Mouse (Mus musculus) limb, embryonic 14.5 days (tissue): ENCODE measurements at regions not wholly inside any gene's neighbourhood (a gene's known extent, or its start where the extent isn't known, plus 50 kb on each side); places are given as distances from the start of the nearest gene placed in this dataset.

Experiments
- ATAC-seq: fragments of 200-750 bp; cut with Nextera tagmentation; 2 replicates; pipeline ENCODE4 v1.8.0; 2017; ENCODE audit warnings: low read depth, moderate number of reproducible peaks, moderate TSS enrichment; ENCODE audit not compliant: low FRiP score
- DNase-seq: peaks from one replicate; pipeline ENCODE4 v3.0.0-alpha.2; 2015; ENCODE audit warnings: low spot score
- H3K27ac ChIP-seq: fragments of 300-500 bp; sonication (generic); replicated peaks from 2 replicates; pipeline ENCODE4 v1.5.1; 2014; ENCODE audit warnings: low read depth, mild to moderate bottlenecking, low read length, moderate library complexity, mixed read lengths
- H3K27me3 ChIP-seq: fragments of 300-500 bp; sonication (generic); 2 replicates; pipeline ENCODE4 v1.6.1; 2014; ENCODE audit warnings: low read length, mixed read lengths; ENCODE audit not compliant: control insufficient read depth, insufficient read depth
- H3K36me3 ChIP-seq: fragments of 300-500 bp; sonication (generic); 2 replicates; pipeline ENCODE4 v1.6.1; 2014; ENCODE audit warnings: mild to moderate bottlenecking, low read length, moderate library complexity, mixed read lengths; ENCODE audit not compliant: control insufficient read depth, insufficient read depth
- H3K4me1 ChIP-seq: fragments of 300-500 bp; sonication (generic); 2 replicates; pipeline ENCODE4 v1.6.1; 2014; ENCODE audit warnings: antibody characterized with exemption, low read length, mixed read lengths; ENCODE audit not compliant: control insufficient read depth, insufficient read depth
- H3K4me2 ChIP-seq: fragments of 300-500 bp; sonication (generic); replicated peaks from 2 replicates; pipeline ENCODE4 v1.6.1; 2014; ENCODE audit warnings: low read depth, mild to moderate bottlenecking, low read length, moderate library complexity; ENCODE audit not compliant: severe bottlenecking
- H3K4me3 ChIP-seq: fragments of 300-500 bp; sonication (generic); replicated peaks from 2 replicates; pipeline ENCODE4 v1.5.1; 2014; ENCODE audit warnings: low read length
- H3K9ac ChIP-seq: fragments of 300-500 bp; sonication (generic); 2 replicates; pipeline ENCODE4 v1.6.1; 2014; ENCODE audit warnings: mild to moderate bottlenecking, low read depth, low read length, moderate library complexity; ENCODE audit not compliant: severe bottlenecking
- H3K9me3 ChIP-seq: fragments of 300-500 bp; sonication (generic); 2 replicates; pipeline ENCODE4 v1.6.1; 2016; ENCODE audit warnings: low read length; ENCODE audit not compliant: control insufficient read depth
- POLR2A ChIP-seq: fragments of 200-500 bp; IDR thresholded peaks from 2 replicates; pipeline ENCODE4 v1.8.0; 2012; ENCODE audit warnings: inconsistent platforms, mild to moderate bottlenecking, moderate library complexity, borderline replicate concordance; ENCODE audit not compliant: insufficient read depth, insufficient read length; ENCODE audit errors: extremely low read depth
- WGBS: fragments of 180-500 bp; shearing (Covaris S2); extraction: QIAGEN DNeasy Blood & Tissue Kit; methylation state at CpG from one replicate; pipeline ENCODE4 v1.1.7; 2014; 5-methylcytosine and 5-hydroxymethylcytosine counted together

GRCm38 (mm10) chr15:64562431-64563111 is 254.9 kb upstream of the Gm21798 start:
- H3K9me3 ChIP-seq: no peaks in the 10 kb centered on the region
- H3K27ac ChIP-seq: no peak overlapping the region
- WGBS: 59% methylated on average over 3 of the region's 3 CpGs
- ATAC-seq: no peak
- H3K9ac ChIP-seq: no peak overlapping the region
- DNase-seq: no peak
- no peak overlapping the region for H3K4me2 ChIP-seq
- no peaks in the 10 kb centered on the region for H3K36me3 ChIP-seq
- no peaks in the 10 kb centered on the region for H3K4me1 ChIP-seq
- no peaks in the 10 kb centered on the region for H3K27me3 ChIP-seq
- TF ChIP-seq POLR2A: no peak
- no peak overlapping the region for H3K4me3 ChIP-seq

GRCm38 (mm10) chr15:64564703-64565102 is 252.8 kb upstream of the Gm21798 start:
- no peaks in the 10 kb centered on the region for H3K4me1 ChIP-seq
- DNase-seq: no peak
- H3K27me3 ChIP-seq: no peaks in the 10 kb centered on the region
- ATAC-seq: no peak
- TF ChIP-seq POLR2A: no peak
- 74% methylated on average over 3 of the region's 3 CpGs for WGBS
- H3K27ac ChIP-seq: no peak overlapping the region
- no peak overlapping the region for H3K4me3 ChIP-seq
- H3K36me3 ChIP-seq: no peaks in the 10 kb centered on the region
- H3K4me2 ChIP-seq: no peak overlapping the region
- H3K9ac ChIP-seq: no peak overlapping the region
- no peaks in the 10 kb centered on the region for H3K9me3 ChIP-seq

GRCm38 (mm10) chr15:64576891-64577535 is 240.5 kb upstream of the Gm21798 start:
- Histone ChIP-seq H3K4me1 (peaks cover 6% of the 10 kb centered on the region; the same call in 1 of the 2 replicates), H3K27me3 (no peaks in the 10 kb centered on the region), H3K9ac (no peak overlapping the region), H3K27ac (no peak overlapping the region), H3K36me3 (no peaks in the 10 kb centered on the region), H3K4me3 (no peak overlapping the region), H3K4me2 (no peak overlapping the region), H3K9me3 (no peaks in the 10 kb centered on the region)
- no peak for DNase-seq
- ATAC-seq: no peak
- no peak for TF ChIP-seq POLR2A
- WGBS: 81% methylated on average over 1 of the region's 1 CpGs

GRCm38 (mm10) chr15:64578991-64579390 is 238.5 kb upstream of the Gm21798 start:
- H3K4me2 ChIP-seq: no peak overlapping the region
- peaks cover 6% of the 10 kb centered on the region; the same call in 1 of the 2 replicates for H3K4me1 ChIP-seq
- DNase-seq (peak; percentile 66), ATAC-seq (peak; percentile 88)
- 13% methylated on average over 4 of the region's 4 CpGs for WGBS
- no peak for TF ChIP-seq POLR2A
- H3K4me3 ChIP-seq: no peak overlapping the region
- no peaks in the 10 kb centered on the region for H3K27me3 ChIP-seq
- H3K36me3 ChIP-seq: no peaks in the 10 kb centered on the region
- no peaks in the 10 kb centered on the region for H3K9me3 ChIP-seq
- H3K27ac ChIP-seq: peak overlapping the region; percentile 65
- H3K9ac ChIP-seq: no peak overlapping the region

GRCm38 (mm10) chr15:64580481-64580880 is 237.0 kb upstream of the Gm21798 start:
- H3K4me2 ChIP-seq: no peak overlapping the region
- no peak overlapping the region for H3K27ac ChIP-seq
- no peak for ATAC-seq
- no peak overlapping the region for H3K4me3 ChIP-seq
- DNase-seq: no peak
- H3K4me1 ChIP-seq: peaks cover 6% of the 10 kb centered on the region; the same call in 1 of the 2 replicates
- H3K9me3 ChIP-seq: no peaks in the 10 kb centered on the region
- no peaks in the 10 kb centered on the region for H3K27me3 ChIP-seq
- 84% methylated on average over 1 of the region's 1 CpGs for WGBS
- TF ChIP-seq POLR2A: no peak
- no peak overlapping the region for H3K9ac ChIP-seq
- no peaks in the 10 kb centered on the region for H3K36me3 ChIP-seq
